Mouse (Mus musculus): ENCODE measurements around the gene Tmem158. TPM values are rescaled to one million over a fixed set of nuclear protein-coding genes. Genes with fewer than 3 reads are reported as not detected.

Tmem158 gene
- 16.0 and 17.5 TPM in 2 replicates for polyA plus RNA-seq (2015; fragmentation: Nextera tagmentation; extraction: Ambion mirVana)

DNA sequence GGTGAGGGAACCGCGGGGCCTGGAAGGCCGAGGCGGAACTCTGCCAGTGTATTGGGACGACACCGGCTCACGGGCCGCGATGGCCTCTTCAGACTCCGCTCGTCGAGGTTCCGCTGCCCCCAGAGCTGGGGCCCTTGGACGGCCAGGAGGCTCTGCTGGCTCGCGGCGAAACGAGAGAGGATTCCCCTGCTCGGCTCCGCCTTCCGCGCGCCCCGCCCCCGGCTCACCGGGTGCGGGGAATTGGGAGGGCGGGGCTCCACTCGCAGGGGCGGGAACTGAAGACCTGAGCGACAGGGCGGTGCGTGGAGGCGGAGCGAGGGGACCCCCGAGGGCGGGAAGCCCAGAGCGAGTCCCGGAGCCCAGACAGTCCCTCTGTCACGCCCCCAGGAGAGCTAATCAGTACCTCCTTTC, at the start of gene Tmem158:
Gene Tmem158, minus strand, starts transcription at position 154 of the 411 bp plus-strand sequence.
- DNase-seq (ENCODE audit: low spot score) (peak; percentile 83), ATAC-seq (peak; percentile 85)
- TF ChIP-seq EP300 (IDR thresholded peaks at IDR 0.05) = no peak
- Histone ChIP-seq H3K36me3 (ENCODE audit: insufficient read depth, low read length) (no peaks in the 10 kb centered on the region), H3K4me3 (ENCODE audit: low read depth, low read length) (peak within 1 kb of the TSS; percentile 64), H3K9ac (replicated peaks; ENCODE audit: low read depth) (peak within 1 kb of the TSS; percentile 32; the same call in 1 of the 2 replicates), H3K27ac (ENCODE audit: low read length) (peak within 1 kb of the TSS; percentile 26; the same call in 1 of the 2 replicates), H3K9me3 (ENCODE audit: low read length) (no peaks in the 10 kb centered on the region), H3K4me2 (replicated peaks; ENCODE audit: low read depth, low read length) (peak within 1 kb of the TSS; percentile 98), H3K4me1 (ENCODE audit: insufficient read depth, low read depth, low read length) (0 out of 2 replicates have a peak, but pooled peaks cover 3% of the 10 kb centered on the region), H3K27me3 (replicated peaks; ENCODE audit: insufficient read depth, low read length) (no peaks in the 10 kb centered on the region)
- WGBS = 0% methylated on average over 31 of the region's 40 CpGs

DNA sequence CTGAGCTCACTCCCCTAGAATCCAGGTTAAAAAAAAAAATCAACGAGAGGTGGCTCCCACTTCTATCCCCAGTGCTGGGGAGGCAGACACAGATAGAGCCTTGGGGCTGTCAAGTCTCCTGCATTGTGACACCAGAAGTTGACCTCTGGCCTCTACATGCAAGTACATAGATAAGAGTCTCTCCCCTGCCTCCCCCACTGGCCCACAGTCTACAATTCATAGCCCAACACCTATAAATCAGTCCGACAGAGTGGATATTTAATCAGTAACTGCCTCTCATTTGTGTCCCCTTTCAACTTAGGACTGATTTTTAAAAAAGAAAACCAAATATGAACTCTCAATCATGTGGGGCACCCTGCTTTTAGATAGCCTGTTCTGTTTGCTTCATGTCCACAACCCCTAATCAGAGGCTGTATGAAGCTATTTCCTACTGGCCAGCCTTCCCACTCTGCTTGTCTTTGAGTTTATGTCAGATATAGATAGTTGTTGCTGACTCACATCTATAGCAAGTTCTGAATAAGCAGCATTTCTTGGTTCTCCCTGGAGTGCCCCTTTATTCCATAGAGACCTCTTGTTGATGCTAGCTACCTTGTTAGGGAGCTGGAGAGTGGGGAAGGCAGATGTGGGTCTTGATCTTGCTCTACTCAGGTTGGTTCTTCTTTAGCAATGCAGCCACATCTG, 49.3 kb upstream of the Tmem158 start:
- Histone ChIP-seq H3K36me3 (ENCODE audit: insufficient read depth, low read length) (no peaks in the 10 kb centered on the region), H3K4me1 (ENCODE audit: insufficient read depth, low read depth, low read length) (no peaks in the 10 kb centered on the region), H3K27me3 (replicated peaks; ENCODE audit: insufficient read depth, low read length) (no peaks in the 10 kb centered on the region), H3K4me2 (replicated peaks; ENCODE audit: low read depth, low read length) (no peak overlapping the region), H3K9me3 (ENCODE audit: low read length) (no peaks in the 10 kb centered on the region), H3K4me3 (ENCODE audit: low read depth, low read length) (no peak overlapping the region), H3K27ac (ENCODE audit: low read length) (no peak overlapping the region), H3K9ac (replicated peaks; ENCODE audit: low read depth) (no peak overlapping the region)
- 28% methylated on average over 2 of the region's 2 CpGs for WGBS
- ATAC-seq (no peak), DNase-seq (ENCODE audit: low spot score) (no peak)
- TF ChIP-seq EP300 (IDR thresholded peaks at IDR 0.05) (no peak), CTCF (IDR thresholded peaks at IDR 0.05) (no peak)

- WGBS = 41% methylated on average over 5 of the region's 5 CpGs
- H3K4me3 ChIP-seq (ENCODE audit: low read depth, low read length) = no peak overlapping the region
- H3K4me1 ChIP-seq (ENCODE audit: insufficient read depth, low read depth, low read length) = no peaks in the 10 kb centered on the region
- no peaks in the 10 kb centered on the region for H3K27me3 ChIP-seq (replicated peaks; ENCODE audit: insufficient read depth, low read length)
- H3K9ac ChIP-seq (replicated peaks; ENCODE audit: low read depth) = no peak overlapping the region
- peak; percentile 25 for DNase-seq (ENCODE audit: low spot score)
- H3K4me2 ChIP-seq (replicated peaks; ENCODE audit: low read depth, low read length) = no peak overlapping the region
- no peaks in the 10 kb centered on the region for H3K9me3 ChIP-seq (ENCODE audit: low read length)
- TF ChIP-seq EP300 (IDR thresholded peaks at IDR 0.05) (no peak), CTCF (IDR thresholded peaks at IDR 0.05) (no peak)
- H3K27ac ChIP-seq (ENCODE audit: low read length) = no peak overlapping the region
- H3K36me3 ChIP-seq (ENCODE audit: insufficient read depth, low read length) = no peaks in the 10 kb centered on the region
- ATAC-seq = no peak
Measured at GRCm38 (mm10) chr9:123309073-123309472, 48.5 kb upstream of the Tmem158 start.

DNA sequence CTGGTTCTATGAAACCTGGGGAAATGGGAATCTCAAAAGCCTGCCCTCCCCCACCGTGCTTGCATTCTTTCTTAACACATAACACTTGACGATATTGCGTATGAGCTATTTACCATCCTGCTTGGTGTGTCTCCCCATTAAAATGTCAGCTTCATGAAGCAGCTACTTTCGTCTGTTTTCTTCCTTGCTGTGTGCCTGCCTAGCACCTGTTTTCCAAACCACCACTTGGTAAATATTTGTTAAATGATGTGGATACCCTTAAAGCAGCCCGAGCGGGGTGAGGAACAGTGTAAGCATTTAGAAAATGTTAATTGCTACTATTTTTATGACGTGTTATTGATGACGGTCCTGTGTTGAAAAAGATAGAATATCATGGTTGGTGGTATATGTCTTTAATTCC, 44.4 kb upstream of the Tmem158 start:
- peak; percentile 21 for DNase-seq (ENCODE audit: low spot score)
- TF ChIP-seq CTCF (IDR thresholded peaks at IDR 0.05) (no peak), EP300 (IDR thresholded peaks at IDR 0.05) (no peak)
- Histone ChIP-seq H3K4me2 (replicated peaks; ENCODE audit: low read depth, low read length) (no peak overlapping the region), H3K4me3 (ENCODE audit: low read depth, low read length) (no peak overlapping the region), H3K9ac (replicated peaks; ENCODE audit: low read depth) (no peak overlapping the region), H3K36me3 (ENCODE audit: insufficient read depth, low read length) (no peaks in the 10 kb centered on the region), H3K27me3 (replicated peaks; ENCODE audit: insufficient read depth, low read length) (no peaks in the 10 kb centered on the region), H3K27ac (ENCODE audit: low read length) (no peak overlapping the region), H3K4me1 (ENCODE audit: insufficient read depth, low read depth, low read length) (no peaks in the 10 kb centered on the region), H3K9me3 (ENCODE audit: low read length) (no peaks in the 10 kb centered on the region)
- 37% methylated on average over 8 of the region's 8 CpGs for WGBS
- peak; percentile 47 for ATAC-seq

- no peak overlapping the region for H3K9ac ChIP-seq (replicated peaks; ENCODE audit: low read depth)
- no peak overlapping the region for H3K27ac ChIP-seq (ENCODE audit: low read length)
- no peak overlapping the region for H3K4me3 ChIP-seq (ENCODE audit: low read depth, low read length)
- WGBS = 69% methylated on average over 7 of the region's 7 CpGs
- no peak overlapping the region for H3K4me2 ChIP-seq (replicated peaks; ENCODE audit: low read depth, low read length)
- H3K9me3 ChIP-seq (ENCODE audit: low read length) = no peaks in the 10 kb centered on the region
- no peaks in the 10 kb centered on the region for H3K27me3 ChIP-seq (replicated peaks; ENCODE audit: insufficient read depth, low read length)
- peak; percentile 26 for DNase-seq (ENCODE audit: low spot score)
- TF ChIP-seq CTCF (IDR thresholded peaks at IDR 0.05) (no peak), EP300 (IDR thresholded peaks at IDR 0.05) (peak; percentile 14; the same call in 1 of the 2 replicates)
- H3K36me3 ChIP-seq (ENCODE audit: insufficient read depth, low read length) = no peaks in the 10 kb centered on the region
- peak; percentile 57 for ATAC-seq
- H3K4me1 ChIP-seq (ENCODE audit: insufficient read depth, low read depth, low read length) = no peaks in the 10 kb centered on the region
Measured at GRCm38 (mm10) chr9:123303952-123304351, 43.4 kb upstream of the Tmem158 start.

GRCm38 (mm10) chr9:123302759-123303313, 42.3 kb upstream of the Tmem158 start:
- TF ChIP-seq EP300 (IDR thresholded peaks at IDR 0.05) (no peak), CTCF (IDR thresholded peaks at IDR 0.05) (no peak)
- no peaks in the 10 kb centered on the region for H3K36me3 ChIP-seq (ENCODE audit: insufficient read depth, low read length)
- no peak overlapping the region for H3K4me2 ChIP-seq (replicated peaks; ENCODE audit: low read depth, low read length)
- no peak overlapping the region for H3K27ac ChIP-seq (ENCODE audit: low read length)
- no peak for ATAC-seq
- no peaks in the 10 kb centered on the region for H3K9me3 ChIP-seq (ENCODE audit: low read length)
- DNase-seq (ENCODE audit: low spot score) = no peak
- no peaks in the 10 kb centered on the region for H3K27me3 ChIP-seq (replicated peaks; ENCODE audit: insufficient read depth, low read length)
- no peaks in the 10 kb centered on the region for H3K4me1 ChIP-seq (ENCODE audit: insufficient read depth, low read depth, low read length)
- no peak overlapping the region for H3K4me3 ChIP-seq (ENCODE audit: low read depth, low read length)
- H3K9ac ChIP-seq (replicated peaks; ENCODE audit: low read depth) = no peak overlapping the region
- 88% methylated on average over 2 of the region's 2 CpGs for WGBS
